Mouse (Mus musculus): ENCODE measurements at regions not wholly inside any gene's neighbourhood (a gene's known extent, or its start where the extent isn't known, plus 50 kb on each side); places are given as distances from the start of the nearest gene placed in this dataset.
A peak's percentile ranks its signal among the peaks of the same experiment; 100 is the strongest.

DNA sequence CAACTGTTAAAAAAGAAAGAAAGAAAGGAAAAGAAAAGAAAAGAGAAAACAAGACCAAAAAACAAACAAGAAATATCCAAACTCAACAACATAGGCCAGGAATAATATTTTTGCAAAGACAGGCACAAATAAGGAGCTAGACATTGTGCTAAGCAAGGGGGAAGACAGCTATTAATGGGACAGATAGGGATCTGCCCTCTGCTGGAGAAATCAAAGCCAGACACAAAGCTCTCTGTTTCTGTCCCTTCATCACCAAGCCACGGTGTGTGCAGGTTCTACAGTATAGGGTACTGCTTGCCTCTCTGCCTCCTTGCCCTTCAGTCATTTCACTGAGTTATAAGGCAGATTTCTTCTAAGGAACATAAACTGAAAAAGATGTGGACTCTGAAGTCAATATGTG is 57.8 kb upstream of the Chchd3 start:
- WGBS = 48% methylated on average over 1 of the region's 1 CpGs
- ATAC-seq (ENCODE audit: low FRiP score, low read depth) = no peak
- Histone ChIP-seq H3K9me3 (no peaks in the 10 kb centered on the region), H3K27me3 (no peaks in the 10 kb centered on the region), H3K4me2 (replicated peaks) (no peak overlapping the region), H3K4me1 (no peaks in the 10 kb centered on the region), H3K27ac (no peak overlapping the region), H3K4me3 (no peak overlapping the region), H3K36me3 (no peaks in the 10 kb centered on the region), H3K9ac (no peak overlapping the region)

DNA sequence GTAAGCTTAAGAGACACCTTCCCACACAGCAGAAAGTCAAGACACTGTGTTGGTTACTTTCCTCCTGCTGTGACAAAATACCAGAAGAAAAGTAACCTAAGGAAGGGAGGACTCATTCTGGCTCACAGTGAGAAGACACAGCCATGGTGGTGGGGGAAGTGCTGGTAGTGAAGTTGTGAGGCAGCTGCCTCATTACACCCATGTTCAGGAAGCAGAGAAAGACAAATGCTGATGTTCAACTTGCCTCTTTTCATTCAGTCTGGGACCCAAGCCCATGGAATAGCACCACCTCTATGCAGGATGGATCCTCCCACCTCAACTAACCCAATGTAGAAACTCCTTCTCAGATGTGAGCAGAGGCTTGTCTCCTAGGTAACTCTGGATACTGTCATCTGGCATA is 60.5 kb upstream of the Chchd3 start:
- Histone ChIP-seq H3K4me1 (no peaks in the 10 kb centered on the region), H3K27me3 (no peaks in the 10 kb centered on the region), H3K27ac (no peak overlapping the region), H3K36me3 (no peaks in the 10 kb centered on the region), H3K4me2 (replicated peaks) (no peak overlapping the region), H3K4me3 (no peak overlapping the region), H3K9me3 (no peaks in the 10 kb centered on the region), H3K9ac (no peak overlapping the region)
- no peak for ATAC-seq (ENCODE audit: low FRiP score, low read depth)

DNA sequence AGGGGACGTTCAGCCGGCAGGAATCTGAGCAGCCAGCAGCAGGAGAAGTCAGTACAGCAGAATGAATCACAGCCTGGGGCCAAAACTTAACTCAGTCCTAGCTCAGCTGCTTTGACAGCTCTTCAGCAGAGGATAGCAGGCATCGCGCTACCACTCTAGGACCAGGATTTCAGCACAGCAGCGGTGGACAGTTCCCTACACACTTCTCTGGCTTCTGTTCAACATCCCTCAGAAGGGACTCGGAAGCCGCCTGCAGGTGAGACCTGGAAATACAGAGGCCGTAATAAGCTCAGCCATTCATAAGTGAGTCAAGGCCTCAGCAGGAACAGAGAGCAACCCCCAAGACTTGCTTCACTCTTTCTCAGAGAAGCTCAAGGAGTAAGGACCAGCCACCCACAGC is 66.5 kb upstream of the Chchd3 start:
- Histone ChIP-seq H3K9ac (no peak overlapping the region), H3K36me3 (no peaks in the 10 kb centered on the region), H3K4me1 (no peaks in the 10 kb centered on the region), H3K9me3 (no peaks in the 10 kb centered on the region), H3K27me3 (no peaks in the 10 kb centered on the region), H3K4me3 (no peak overlapping the region), H3K27ac (no peak overlapping the region), H3K4me2 (replicated peaks) (no peak overlapping the region)
- WGBS = 5% methylated on average over 8 of the region's 8 CpGs
- 0 out of 2 replicates have a peak, but pooled peaks have one; percentile 36 for ATAC-seq (ENCODE audit: low FRiP score, low read depth)

DNA sequence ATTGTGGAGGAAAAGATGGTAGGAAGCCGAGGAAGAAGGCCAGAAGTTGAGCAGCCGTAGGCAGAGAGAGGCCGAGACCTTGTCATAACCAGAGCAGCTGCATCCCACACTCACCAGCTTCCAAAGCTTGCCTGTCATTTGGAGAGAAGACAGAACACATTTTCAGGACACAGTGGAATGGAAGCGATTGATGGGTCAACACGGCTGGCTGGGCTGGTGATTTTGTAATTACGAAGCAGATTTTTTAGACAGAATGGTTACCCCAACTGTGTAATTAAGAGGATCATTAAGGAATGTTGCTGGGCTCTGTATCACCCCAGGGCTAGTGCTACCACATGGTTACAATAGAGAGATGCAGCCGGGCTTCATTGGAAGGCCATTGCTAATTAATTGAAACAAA is 76.8 kb upstream of the Chchd3 start:
- Histone ChIP-seq H3K27ac (no peak overlapping the region), H3K27me3 (no peaks in the 10 kb centered on the region), H3K9ac (no peak overlapping the region), H3K4me2 (replicated peaks) (no peak overlapping the region), H3K9me3 (no peaks in the 10 kb centered on the region), H3K4me1 (no peaks in the 10 kb centered on the region), H3K4me3 (no peak overlapping the region), H3K36me3 (no peaks in the 10 kb centered on the region)
- 76% methylated on average over 7 of the region's 7 CpGs for WGBS
- no peak for ATAC-seq (ENCODE audit: low FRiP score, low read depth)

DNA sequence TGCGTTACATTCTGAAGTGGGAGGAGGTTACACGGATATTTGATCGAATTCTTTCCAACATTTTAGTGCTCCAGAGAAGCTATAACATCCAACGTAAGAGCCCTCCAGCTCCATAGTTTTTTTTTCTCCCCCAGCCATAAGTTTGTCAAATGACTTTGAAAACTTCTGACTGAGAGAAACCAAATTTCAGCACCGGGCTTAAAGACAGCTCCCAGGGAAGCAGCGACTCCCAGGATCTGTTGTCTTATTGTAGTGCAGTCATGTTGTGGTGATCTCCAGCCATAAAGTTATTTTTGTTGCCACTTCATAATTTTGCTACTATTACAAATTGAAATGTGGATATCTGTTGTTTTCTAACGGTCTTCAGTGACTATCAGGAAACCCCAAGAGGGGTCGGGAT is 77.8 kb upstream of the Chchd3 start:
- 46% methylated on average over 8 of the region's 8 CpGs for WGBS
- Histone ChIP-seq H3K9me3 (no peaks in the 10 kb centered on the region), H3K4me1 (no peaks in the 10 kb centered on the region), H3K27me3 (no peaks in the 10 kb centered on the region), H3K9ac (no peak overlapping the region), H3K27ac (no peak overlapping the region), H3K4me2 (replicated peaks) (no peak overlapping the region), H3K36me3 (no peaks in the 10 kb centered on the region), H3K4me3 (no peak overlapping the region)
- no peak for ATAC-seq (ENCODE audit: low FRiP score, low read depth)

DNA sequence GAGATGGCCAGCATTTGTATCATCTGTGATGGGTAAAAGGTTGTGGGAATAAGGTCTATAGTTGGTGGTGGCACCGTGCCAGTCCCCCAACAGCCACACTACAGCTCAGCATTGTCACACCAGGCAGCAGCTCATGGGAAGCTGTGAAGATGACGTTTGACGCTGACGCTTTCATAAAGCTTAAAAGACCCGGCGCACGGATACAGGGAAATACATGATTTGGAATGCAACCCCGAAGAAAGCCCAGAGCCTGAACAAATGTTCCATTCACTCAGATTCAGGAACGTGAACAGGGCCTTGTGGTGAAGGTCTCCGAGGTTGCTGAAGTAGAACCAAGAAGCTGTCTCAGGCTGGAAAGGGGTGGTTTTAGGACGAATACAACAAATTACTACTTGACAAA is 82.4 kb upstream of the Exoc4 start:
- ATAC-seq (ENCODE audit: low FRiP score, low read depth) = no peak

DNA sequence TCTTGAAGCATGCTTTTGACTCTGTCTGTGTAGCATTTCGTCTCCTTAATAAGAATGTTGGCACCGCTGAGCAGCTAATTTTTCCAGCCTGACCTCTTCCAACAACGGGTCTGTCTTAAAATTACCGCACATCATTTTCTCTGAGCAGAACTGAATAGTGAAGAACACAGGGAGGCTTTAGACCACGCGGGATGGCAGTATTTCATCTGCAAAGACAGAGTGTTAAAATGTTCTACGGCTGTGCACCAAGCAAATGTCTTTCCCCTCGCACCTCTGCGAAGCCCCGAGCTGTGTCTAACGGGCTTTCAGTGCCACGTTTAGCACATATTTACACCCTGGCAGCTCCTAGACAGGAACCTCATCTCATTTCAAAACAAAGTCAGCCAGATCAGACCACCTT is 75.3 kb upstream of the Exoc4 start:
- Histone ChIP-seq H3K4me2 (replicated peaks) (no peak overlapping the region), H3K36me3 (no peaks in the 10 kb centered on the region), H3K9me3 (no peaks in the 10 kb centered on the region), H3K9ac (no peak overlapping the region), H3K4me1 (no peaks in the 10 kb centered on the region), H3K4me3 (no peak overlapping the region), H3K27ac (no peak overlapping the region), H3K27me3 (no peaks in the 10 kb centered on the region)
- 46% methylated on average over 12 of the region's 12 CpGs for WGBS
- no peak for ATAC-seq (ENCODE audit: low FRiP score, low read depth)

More for the DNA sequence above, 82.4 kb upstream of the Exoc4 start:
- 74% methylated on average over 11 of the region's 11 CpGs for WGBS
- Histone ChIP-seq H3K9me3 (no peaks in the 10 kb centered on the region), H3K4me3 (no peak overlapping the region), H3K4me2 (replicated peaks) (no peak overlapping the region), H3K27ac (no peak overlapping the region), H3K9ac (no peak overlapping the region), H3K4me1 (no peaks in the 10 kb centered on the region), H3K36me3 (no peaks in the 10 kb centered on the region), H3K27me3 (no peaks in the 10 kb centered on the region; the same call in 1 of the 2 replicates)

DNA sequence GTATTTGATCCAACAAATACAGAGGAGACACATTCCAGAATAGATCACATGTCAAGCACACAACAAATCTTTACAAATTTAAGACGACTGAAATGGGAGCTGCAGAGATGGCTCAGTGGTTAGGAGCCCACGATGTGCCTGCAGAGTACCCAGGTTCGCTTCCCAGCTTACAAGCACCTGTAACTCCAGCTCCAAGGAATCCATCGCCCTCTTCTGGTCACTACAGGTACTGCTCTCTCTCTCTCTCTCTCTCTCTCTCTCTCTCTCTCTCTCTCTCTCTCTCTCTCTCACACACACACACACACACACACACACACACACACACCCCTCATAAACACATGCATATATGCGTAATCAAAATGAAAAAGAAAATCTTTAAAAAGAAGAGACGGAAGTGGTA is 74.3 kb upstream of the Exoc4 start:
- ATAC-seq (ENCODE audit: low FRiP score, low read depth) = no peak
- H3K9ac ChIP-seq = no peak overlapping the region

DNA sequence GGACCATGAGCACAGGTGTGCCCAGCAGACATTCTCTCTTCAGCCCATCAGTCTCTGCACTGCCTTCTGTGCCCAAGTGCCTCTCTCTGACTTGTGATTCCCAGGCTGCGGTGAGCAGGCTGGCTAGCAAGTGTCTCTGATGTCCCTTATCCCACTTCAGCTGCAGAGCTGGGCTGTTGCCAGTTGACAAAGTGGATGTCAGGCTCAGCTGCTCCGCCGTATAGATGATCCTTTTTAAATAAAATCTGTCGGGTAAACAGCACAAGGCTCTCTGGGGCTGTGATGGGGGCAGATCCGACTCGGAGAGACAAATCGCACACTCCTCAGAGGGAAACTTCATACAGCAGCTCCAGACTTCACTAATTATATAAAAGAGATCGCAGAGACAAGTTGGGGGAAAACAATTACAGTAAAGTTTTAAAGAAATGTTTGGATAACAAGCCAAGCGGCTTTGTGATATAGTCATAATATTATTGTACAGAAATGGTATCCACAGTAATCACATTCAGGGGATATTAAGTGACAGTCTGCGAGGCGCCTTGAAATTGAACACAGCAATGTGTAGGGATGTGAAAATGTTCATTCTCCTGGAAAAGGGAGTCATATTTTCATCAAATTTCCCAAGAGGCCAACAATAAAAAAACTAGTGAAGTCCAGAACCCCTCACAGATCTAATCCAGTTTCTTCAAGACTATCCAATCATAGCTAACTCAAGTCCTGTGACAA is 59.2 kb upstream of the Exoc4 start:
- H3K4me1 ChIP-seq = no peaks in the 10 kb centered on the region
- H3K9ac ChIP-seq = no peak overlapping the region
- ATAC-seq (ENCODE audit: low FRiP score, low read depth) = no peak
- H3K27ac ChIP-seq = no peak overlapping the region
- no peaks in the 10 kb centered on the region for H3K27me3 ChIP-seq
- no peak overlapping the region for H3K4me3 ChIP-seq
- H3K4me2 ChIP-seq (replicated peaks) = no peak overlapping the region
- H3K9me3 ChIP-seq = no peaks in the 10 kb centered on the region
- no peaks in the 10 kb centered on the region for H3K36me3 ChIP-seq
- 61% methylated on average over 11 of the region's 11 CpGs for WGBS

More for the DNA sequence above, 74.3 kb upstream of the Exoc4 start:
- Histone ChIP-seq H3K9me3 (no peaks in the 10 kb centered on the region), H3K27me3 (no peaks in the 10 kb centered on the region), H3K36me3 (no peaks in the 10 kb centered on the region), H3K4me1 (no peaks in the 10 kb centered on the region), H3K27ac (no peak overlapping the region), H3K4me3 (no peak overlapping the region), H3K4me2 (replicated peaks) (no peak overlapping the region)
- 65% methylated on average over 6 of the region's 6 CpGs for WGBS

DNA sequence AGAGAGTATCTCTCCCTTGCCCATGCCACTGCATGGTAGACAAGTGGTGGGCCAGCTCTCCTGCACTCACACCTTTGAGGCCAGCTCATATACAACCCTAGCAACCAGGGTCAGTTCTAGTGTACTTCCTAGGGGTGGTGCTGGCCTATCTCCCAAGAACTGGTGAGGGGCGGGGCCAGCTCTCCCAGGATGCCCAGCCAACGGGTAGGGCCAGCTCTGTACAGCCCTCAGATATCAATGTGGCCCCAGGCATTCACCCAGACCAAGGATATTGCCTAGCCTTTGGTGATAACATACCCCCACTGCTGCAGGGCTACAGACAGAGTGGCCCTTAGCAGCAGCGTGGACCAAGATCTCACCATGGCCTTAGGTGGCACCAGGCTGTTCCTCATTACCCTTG is 55.1 kb upstream of the Exoc4 start:
- Histone ChIP-seq H3K4me3 (no peak overlapping the region), H3K9ac (no peak overlapping the region), H3K4me2 (replicated peaks) (no peak overlapping the region), H3K9me3 (no peaks in the 10 kb centered on the region), H3K27me3 (no peaks in the 10 kb centered on the region), H3K27ac (no peak overlapping the region), H3K4me1 (no peaks in the 10 kb centered on the region), H3K36me3 (no peaks in the 10 kb centered on the region)
- 83% methylated on average over 3 of the region's 3 CpGs for WGBS
- ATAC-seq (ENCODE audit: low FRiP score, low read depth) = no peak
